Mouse (Mus musculus): ENCODE results near the gene Phactr1. TPM values are rescaled to one million over a fixed set of nuclear protein-coding genes. Genes with fewer than 3 reads are reported as not detected.

The Phactr1 gene
- polyA plus RNA-seq (2015; fragmentation: Nextera tagmentation; extraction: Ambion mirVana): 8.1 and 9.1 TPM in 2 replicates

DNA sequence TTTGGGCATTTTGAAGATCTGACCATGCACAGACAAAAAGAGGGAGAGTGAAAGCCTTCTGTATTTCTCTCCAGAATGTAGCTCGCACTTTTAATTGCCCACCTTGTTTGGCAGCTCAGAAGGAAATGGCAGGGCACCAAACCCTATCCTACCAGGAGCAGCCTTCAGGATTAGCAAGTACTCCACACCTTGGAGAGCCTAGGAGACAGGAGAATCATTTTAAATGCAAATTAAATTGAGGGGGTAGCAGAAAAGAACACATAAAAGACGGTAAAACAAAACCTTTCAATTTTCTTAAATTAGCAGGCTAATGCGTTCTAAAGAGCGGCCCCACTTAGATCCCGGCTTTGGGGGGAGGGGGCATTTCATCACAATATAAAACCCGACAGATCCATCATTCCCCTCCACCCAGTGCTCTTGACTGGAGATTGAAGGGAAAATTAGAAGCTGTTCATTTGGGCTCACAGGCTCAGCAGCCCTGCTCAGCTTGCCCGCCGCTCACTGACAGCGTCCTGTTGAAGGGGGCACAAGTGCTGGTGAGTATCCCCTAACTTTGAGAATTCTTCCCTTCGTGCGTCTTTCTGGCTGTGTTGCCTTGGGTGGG, at the start of gene Phactr1:
Gene Phactr1 (plus strand): TSS at position 233 of the 604 bp plus-strand sequence.
- 27% methylated on average over 11 of the region's 11 CpGs for WGBS
- Histone ChIP-seq H3K9me3 (replicated peaks; ENCODE audit: control insufficient read depth, low read length) (no peaks in the 10 kb centered on the region), H3K4me2 (ENCODE audit: low read depth, low read length) (no peak within 1 kb of the TSS), H3K27ac (ENCODE audit: low read length) (no peak within 1 kb of the TSS), H3K4me3 (replicated peaks; ENCODE audit: low read length) (no peak within 1 kb of the TSS), H3K36me3 (ENCODE audit: control insufficient read depth, insufficient read depth, low read length) (no peaks in the 10 kb centered on the region), H3K4me1 (ENCODE audit: control insufficient read depth, insufficient read depth, low read length) (no peaks in the 10 kb centered on the region), H3K9ac (ENCODE audit: low read length) (no peak within 1 kb of the TSS), H3K27me3 (ENCODE audit: control insufficient read depth, insufficient read depth, low read length) (no peaks in the 10 kb centered on the region; the same call in 1 of the 2 replicates)
- no peak for ATAC-seq (ENCODE audit: insufficient read depth, low FRiP score)

DNA sequence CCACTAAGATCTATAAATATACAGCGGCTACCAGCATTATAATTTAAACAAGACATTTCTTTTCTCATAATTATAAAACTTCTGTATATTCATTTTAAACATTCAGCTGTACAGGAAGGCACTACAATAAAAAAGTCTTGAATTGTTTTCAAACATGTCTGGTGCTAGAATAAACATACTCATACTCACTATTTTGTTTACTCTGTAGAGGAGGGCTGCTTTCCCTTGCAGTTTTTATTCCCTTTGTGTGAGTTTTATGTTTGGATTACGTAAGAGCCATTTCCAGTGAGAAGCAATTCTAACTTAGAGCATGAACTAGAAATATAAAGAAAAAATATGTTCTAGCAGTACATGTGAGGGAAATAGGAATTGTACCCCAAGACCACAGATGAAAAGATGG, 45.5 kb upstream of the Phactr1 start:
- Histone ChIP-seq H3K4me1 (ENCODE audit: control insufficient read depth, insufficient read depth, low read length) (no peaks in the 10 kb centered on the region), H3K27me3 (ENCODE audit: control insufficient read depth, insufficient read depth, low read length) (no peaks in the 10 kb centered on the region), H3K36me3 (ENCODE audit: control insufficient read depth, insufficient read depth, low read length) (no peaks in the 10 kb centered on the region), H3K4me3 (replicated peaks; ENCODE audit: low read length) (no peak overlapping the region), H3K27ac (ENCODE audit: low read length) (no peak overlapping the region), H3K9me3 (replicated peaks; ENCODE audit: control insufficient read depth, low read length) (no peaks in the 10 kb centered on the region), H3K4me2 (ENCODE audit: low read depth, low read length) (no peak overlapping the region), H3K9ac (ENCODE audit: low read length) (no peak overlapping the region)
- WGBS: 66% methylated on average over 2 of the region's 2 CpGs
- no peak for ATAC-seq (ENCODE audit: insufficient read depth, low FRiP score)

DNA sequence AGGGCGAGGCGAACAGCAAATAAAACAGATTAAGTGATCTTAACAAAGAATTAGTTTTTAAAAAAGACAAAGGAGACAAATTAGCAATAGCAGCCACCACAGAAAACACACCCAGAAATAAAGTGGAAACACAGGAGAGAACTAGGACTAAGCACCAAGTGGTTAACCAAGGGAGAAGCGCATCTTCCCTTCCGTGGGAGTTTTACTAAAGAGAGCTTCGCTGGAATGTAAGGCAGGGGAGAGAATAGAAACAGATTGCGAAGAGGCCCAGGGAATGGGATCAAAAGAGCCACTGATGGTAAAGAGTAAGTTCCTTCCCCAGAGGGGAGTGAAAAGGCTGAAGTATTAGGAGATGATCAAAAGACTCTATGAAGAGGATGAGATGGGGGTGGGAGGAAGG, 30.2 kb upstream of the Phactr1 start:
- 73% methylated on average over 6 of the region's 6 CpGs for WGBS

DNA sequence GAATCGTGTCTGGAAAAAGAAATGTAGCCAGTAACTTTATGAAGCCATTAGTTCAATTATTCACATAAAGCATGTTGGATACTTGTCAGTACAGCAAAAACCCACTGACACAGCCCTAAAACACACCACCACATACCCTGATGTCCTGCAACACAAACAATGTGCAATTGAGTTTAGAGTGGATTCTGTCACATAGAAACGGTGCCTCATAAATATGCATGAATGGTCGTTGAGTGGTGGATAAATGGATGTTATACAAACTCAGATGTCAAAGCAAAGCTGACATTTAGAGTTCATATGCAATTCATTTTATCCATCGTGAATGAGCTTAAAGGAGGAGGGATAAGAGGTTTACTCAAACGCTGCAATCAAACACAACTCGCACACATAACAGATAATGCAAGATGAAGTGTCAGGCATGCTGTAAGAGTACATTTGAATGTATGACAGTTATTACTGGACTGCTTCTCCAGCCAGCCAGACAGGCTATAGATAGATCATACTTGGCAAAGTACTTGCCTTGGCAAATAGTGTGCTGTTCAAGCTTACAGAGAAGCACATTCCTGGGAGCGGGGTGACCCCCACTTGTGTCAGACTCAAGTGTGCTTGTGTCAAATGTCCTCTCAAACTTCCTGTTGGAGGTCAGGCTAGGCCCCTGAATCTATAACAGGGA, 23.6 kb upstream of the Phactr1 start:
- 48% methylated on average over 7 of the region's 7 CpGs for WGBS
- no peak overlapping the region for H3K4me3 ChIP-seq (replicated peaks; ENCODE audit: low read length)
- H3K27me3 ChIP-seq (ENCODE audit: control insufficient read depth, insufficient read depth, low read length): no peaks in the 10 kb centered on the region
- no peak for ATAC-seq (ENCODE audit: insufficient read depth, low FRiP score)
- H3K4me2 ChIP-seq (ENCODE audit: low read depth, low read length): no peak overlapping the region
- peaks cover 5% of the 10 kb centered on the region for H3K4me1 ChIP-seq (ENCODE audit: control insufficient read depth, insufficient read depth, low read length)
- no peak overlapping the region for H3K27ac ChIP-seq (ENCODE audit: low read length)
- H3K36me3 ChIP-seq (ENCODE audit: control insufficient read depth, insufficient read depth, low read length): no peaks in the 10 kb centered on the region
- no peak overlapping the region for H3K9ac ChIP-seq (ENCODE audit: low read length)
- no peaks in the 10 kb centered on the region for H3K9me3 ChIP-seq (replicated peaks; ENCODE audit: control insufficient read depth, low read length)

More for the DNA sequence above, 30.2 kb upstream of the Phactr1 start:
- H3K4me2 ChIP-seq (ENCODE audit: low read depth, low read length): no peak overlapping the region
- no peak overlapping the region for H3K9ac ChIP-seq (ENCODE audit: low read length)
- H3K36me3 ChIP-seq (ENCODE audit: control insufficient read depth, insufficient read depth, low read length): no peaks in the 10 kb centered on the region
- H3K27ac ChIP-seq (ENCODE audit: low read length): no peak overlapping the region
- no peaks in the 10 kb centered on the region for H3K9me3 ChIP-seq (replicated peaks; ENCODE audit: control insufficient read depth, low read length)
- no peak for ATAC-seq (ENCODE audit: insufficient read depth, low FRiP score)
- no peaks in the 10 kb centered on the region for H3K27me3 ChIP-seq (ENCODE audit: control insufficient read depth, insufficient read depth, low read length)
- H3K4me1 ChIP-seq (ENCODE audit: control insufficient read depth, insufficient read depth, low read length): no peaks in the 10 kb centered on the region
- H3K4me3 ChIP-seq (replicated peaks; ENCODE audit: low read length): no peak overlapping the region

DNA sequence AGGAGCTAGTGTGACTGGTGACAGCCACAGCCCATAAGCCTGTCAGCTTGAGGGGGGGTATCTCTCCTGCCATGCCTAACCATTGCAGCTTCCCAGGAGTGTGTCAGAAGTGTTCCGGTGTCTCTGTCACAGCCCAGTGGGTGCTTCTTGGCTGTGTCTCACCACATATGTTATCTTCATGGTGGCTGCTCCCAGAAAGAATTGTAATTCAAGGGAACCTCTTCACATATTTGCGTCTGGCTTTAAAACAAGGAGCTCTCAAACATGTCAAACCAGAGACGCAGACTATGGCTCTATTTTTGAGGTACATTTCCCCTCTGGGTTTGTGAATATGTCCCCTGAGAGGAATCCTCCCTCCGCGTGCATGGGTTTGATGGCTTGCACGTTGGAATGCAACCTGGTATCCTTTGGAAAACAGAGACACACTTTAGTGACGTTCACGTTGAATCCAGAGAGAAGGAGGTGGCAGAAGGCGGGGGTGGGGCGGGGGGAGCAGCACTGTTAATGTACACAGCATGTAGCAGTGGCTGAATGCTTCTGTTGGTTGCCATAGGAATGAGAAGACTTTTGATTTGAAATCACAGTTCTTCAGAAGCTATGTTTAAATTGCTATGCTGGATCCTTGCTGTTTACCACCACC, 8.7 kb upstream of the Phactr1 start:
- no peaks in the 10 kb centered on the region for H3K36me3 ChIP-seq (ENCODE audit: control insufficient read depth, insufficient read depth, low read length)
- H3K9ac ChIP-seq (ENCODE audit: low read length): no peak overlapping the region
- no peaks in the 10 kb centered on the region for H3K9me3 ChIP-seq (replicated peaks; ENCODE audit: control insufficient read depth, low read length)
- ATAC-seq (ENCODE audit: insufficient read depth, low FRiP score): no peak
- H3K27me3 ChIP-seq (ENCODE audit: control insufficient read depth, insufficient read depth, low read length): no peaks in the 10 kb centered on the region
- no peak overlapping the region for H3K4me3 ChIP-seq (replicated peaks; ENCODE audit: low read length)
- no peaks in the 10 kb centered on the region for H3K4me1 ChIP-seq (ENCODE audit: control insufficient read depth, insufficient read depth, low read length)
- WGBS: 61% methylated on average over 10 of the region's 10 CpGs
- H3K4me2 ChIP-seq (ENCODE audit: low read depth, low read length): no peak overlapping the region
- H3K27ac ChIP-seq (ENCODE audit: low read length): no peak overlapping the region

DNA sequence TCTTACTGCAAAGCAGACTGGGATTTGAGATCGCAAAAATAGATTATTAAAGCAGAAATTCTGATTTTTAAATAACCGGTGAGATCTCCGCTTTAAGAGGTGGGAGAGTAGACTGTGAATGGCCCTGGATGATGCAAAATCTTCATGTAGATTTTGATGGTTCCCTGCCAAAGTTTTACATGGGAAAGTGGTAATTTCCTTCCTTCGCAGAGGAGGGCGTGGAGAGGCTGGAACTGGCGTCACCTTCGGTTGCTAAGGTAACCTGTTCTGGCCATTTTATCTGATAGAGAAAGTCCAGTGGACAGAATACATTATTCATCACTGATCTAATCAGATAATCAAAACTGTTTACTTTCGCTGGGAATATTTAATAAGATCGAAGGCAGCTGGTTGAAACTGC, 876 bp downstream of the Phactr1 start:
- Histone ChIP-seq H3K9me3 (replicated peaks; ENCODE audit: control insufficient read depth, low read length) (no peaks in the 10 kb centered on the region), H3K27ac (ENCODE audit: low read length) (no peak overlapping the region), H3K4me3 (replicated peaks; ENCODE audit: low read length) (no peak overlapping the region), H3K9ac (ENCODE audit: low read length) (no peak overlapping the region), H3K27me3 (ENCODE audit: control insufficient read depth, insufficient read depth, low read length) (no peaks in the 10 kb centered on the region; the same call in 1 of the 2 replicates), H3K4me1 (ENCODE audit: control insufficient read depth, insufficient read depth, low read length) (no peaks in the 10 kb centered on the region), H3K4me2 (ENCODE audit: low read depth, low read length) (no peak overlapping the region), H3K36me3 (ENCODE audit: control insufficient read depth, insufficient read depth, low read length) (no peaks in the 10 kb centered on the region)
- no peak for ATAC-seq (ENCODE audit: insufficient read depth, low FRiP score)
- WGBS: 67% methylated on average over 9 of the region's 9 CpGs

DNA sequence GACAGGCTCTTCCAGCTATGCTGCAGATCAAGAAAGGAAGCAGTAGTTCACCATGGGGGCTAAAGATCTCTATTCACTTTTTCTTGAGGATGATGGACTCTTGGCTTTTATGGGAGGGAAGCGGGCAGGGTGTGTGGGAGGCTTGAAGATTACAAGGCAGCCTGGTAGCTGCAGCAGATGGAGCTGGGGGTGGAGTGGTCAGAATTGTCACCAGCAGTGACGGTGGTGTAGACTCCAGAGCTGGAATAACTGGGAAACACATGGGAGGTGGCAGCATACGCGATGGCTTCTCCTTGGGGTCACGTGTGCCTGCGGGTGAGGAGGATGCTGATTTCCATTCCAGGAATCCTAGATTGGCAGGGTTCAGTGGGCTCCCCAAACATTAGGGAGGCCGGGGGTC, 3.8 kb downstream of the Phactr1 start:
- H3K4me2 ChIP-seq (ENCODE audit: low read depth, low read length): no peak overlapping the region
- H3K36me3 ChIP-seq (ENCODE audit: control insufficient read depth, insufficient read depth, low read length): no peaks in the 10 kb centered on the region
- no peaks in the 10 kb centered on the region for H3K27me3 ChIP-seq (ENCODE audit: control insufficient read depth, insufficient read depth, low read length)
- no peaks in the 10 kb centered on the region for H3K9me3 ChIP-seq (replicated peaks; ENCODE audit: control insufficient read depth, low read length)
- WGBS: 91% methylated on average over 7 of the region's 7 CpGs
- H3K4me3 ChIP-seq (replicated peaks; ENCODE audit: low read length): no peak overlapping the region
- H3K27ac ChIP-seq (ENCODE audit: low read length): no peak overlapping the region
- no peaks in the 10 kb centered on the region for H3K4me1 ChIP-seq (ENCODE audit: control insufficient read depth, insufficient read depth, low read length)
- H3K9ac ChIP-seq (ENCODE audit: low read length): no peak overlapping the region
- ATAC-seq (ENCODE audit: insufficient read depth, low FRiP score): no peak

DNA sequence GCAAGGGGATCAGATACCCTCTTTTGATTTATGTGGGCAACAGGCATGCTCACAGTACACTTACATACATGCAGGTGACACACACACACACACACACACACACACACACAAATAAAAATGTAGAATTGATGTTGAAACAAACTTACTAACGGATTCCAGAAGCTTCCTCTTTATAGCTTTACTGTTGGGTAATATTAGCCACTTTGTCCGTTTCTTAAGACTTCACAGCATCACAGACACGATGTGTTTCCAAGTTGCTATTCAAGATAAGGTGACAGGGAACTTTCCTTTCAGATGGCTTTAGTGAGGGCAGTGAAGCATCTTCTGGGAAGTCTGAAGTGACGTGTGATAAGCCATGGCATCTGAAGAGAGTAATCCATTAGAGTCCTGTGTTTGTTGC, 11.8 kb downstream of the Phactr1 start:
- H3K36me3 ChIP-seq (ENCODE audit: control insufficient read depth, insufficient read depth, low read length): no peaks in the 10 kb centered on the region
- H3K27me3 ChIP-seq (ENCODE audit: control insufficient read depth, insufficient read depth, low read length): no peaks in the 10 kb centered on the region
- no peak overlapping the region for H3K27ac ChIP-seq (ENCODE audit: low read length)
- 67% methylated on average over 4 of the region's 4 CpGs for WGBS
- H3K4me1 ChIP-seq (ENCODE audit: control insufficient read depth, insufficient read depth, low read length): no peaks in the 10 kb centered on the region
- no peak overlapping the region for H3K4me3 ChIP-seq (replicated peaks; ENCODE audit: low read length)
- no peak overlapping the region for H3K9ac ChIP-seq (ENCODE audit: low read length)
- ATAC-seq (ENCODE audit: insufficient read depth, low FRiP score): no peak
- H3K9me3 ChIP-seq (replicated peaks; ENCODE audit: control insufficient read depth, low read length): no peaks in the 10 kb centered on the region
- no peak overlapping the region for H3K4me2 ChIP-seq (ENCODE audit: low read depth, low read length)

DNA sequence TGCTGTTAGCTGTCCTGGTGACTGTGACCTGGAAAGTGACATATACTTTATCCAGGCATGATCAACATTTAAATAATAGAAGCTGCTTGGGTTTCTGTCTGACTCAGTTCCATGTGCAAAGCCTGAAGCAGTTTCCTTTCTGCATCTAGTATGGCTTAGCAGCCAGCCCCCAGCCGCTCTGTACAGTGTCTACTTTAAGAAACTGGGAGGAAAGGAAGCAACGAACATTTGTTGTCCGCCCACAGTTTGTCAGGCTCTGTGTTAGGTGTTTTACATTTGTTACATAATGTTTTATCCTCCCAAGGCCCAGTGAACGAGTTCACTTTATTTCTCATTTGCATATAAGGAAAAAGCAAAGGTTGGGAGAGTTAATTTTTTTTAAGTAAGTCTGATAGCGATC, 16.2 kb downstream of the Phactr1 start:
- H3K36me3 ChIP-seq (ENCODE audit: control insufficient read depth, insufficient read depth, low read length): no peaks in the 10 kb centered on the region

More for the DNA sequence above, 16.2 kb downstream of the Phactr1 start:
- Histone ChIP-seq H3K4me1 (ENCODE audit: control insufficient read depth, insufficient read depth, low read length) (no peaks in the 10 kb centered on the region), H3K27me3 (ENCODE audit: control insufficient read depth, insufficient read depth, low read length) (no peaks in the 10 kb centered on the region), H3K9ac (ENCODE audit: low read length) (no peak overlapping the region), H3K4me2 (ENCODE audit: low read depth, low read length) (no peak overlapping the region), H3K9me3 (replicated peaks; ENCODE audit: control insufficient read depth, low read length) (no peaks in the 10 kb centered on the region), H3K27ac (ENCODE audit: low read length) (no peak overlapping the region), H3K4me3 (replicated peaks; ENCODE audit: low read length) (no peak overlapping the region)
- 73% methylated on average over 5 of the region's 5 CpGs for WGBS
- no peak for ATAC-seq (ENCODE audit: insufficient read depth, low FRiP score)

Measured in stomach, embryonic 16.5 days (tissue).